Mouse (Mus musculus) left cerebral cortex, adult 18-20 months (tissue): ENCODE results near the gene Lefty2. TPM values are rescaled to one million over a fixed set of nuclear protein-coding genes. Genes with fewer than 3 reads are reported as not detected.
"Not testable (repeated sequence)": the region's sequence is repeated elsewhere in the genome, so short reads cannot be mapped to it uniquely, and the experiment has no call there.

Source experiments
- DNase-seq, 2 experiments: peaks; one replicate each; pipeline ENCODE4 v3.0.0; 2021 to 2022; ENCODE audit warnings: low spot score in 2 of 2, mixed read lengths in 1 of 2
- total RNA-seq, 2 experiments: library from RNA; stranded (reverse); gene quantifications; 2 replicates each; pipeline ENCODE4 v1.2.3; 2021

Gene Lefty2
- total RNA-seq, 2 experiments from 2014 or later, result 0.21 to 0.33 TPM

DNA sequence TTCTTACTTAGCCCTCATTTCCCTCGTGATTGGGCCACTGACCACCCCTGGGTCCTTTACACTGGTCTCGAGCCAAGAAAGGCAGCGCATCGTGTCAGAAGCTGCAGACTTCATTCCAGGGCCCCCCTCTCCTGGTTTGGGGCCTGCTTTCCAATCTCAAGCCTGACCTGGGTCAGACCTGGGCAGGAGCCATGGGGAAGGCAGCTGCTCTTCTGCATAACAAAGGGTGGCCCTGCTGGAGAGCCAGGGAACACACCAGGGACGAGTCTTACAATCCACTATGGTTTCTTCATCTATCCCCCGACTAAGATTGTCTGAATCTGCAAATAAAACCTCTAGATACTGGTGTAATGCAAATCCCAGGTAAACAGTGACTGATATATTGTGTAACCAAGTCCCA, 40.8 kb downstream of the Lefty2 start:
- no peak for DNase-seq

DNA sequence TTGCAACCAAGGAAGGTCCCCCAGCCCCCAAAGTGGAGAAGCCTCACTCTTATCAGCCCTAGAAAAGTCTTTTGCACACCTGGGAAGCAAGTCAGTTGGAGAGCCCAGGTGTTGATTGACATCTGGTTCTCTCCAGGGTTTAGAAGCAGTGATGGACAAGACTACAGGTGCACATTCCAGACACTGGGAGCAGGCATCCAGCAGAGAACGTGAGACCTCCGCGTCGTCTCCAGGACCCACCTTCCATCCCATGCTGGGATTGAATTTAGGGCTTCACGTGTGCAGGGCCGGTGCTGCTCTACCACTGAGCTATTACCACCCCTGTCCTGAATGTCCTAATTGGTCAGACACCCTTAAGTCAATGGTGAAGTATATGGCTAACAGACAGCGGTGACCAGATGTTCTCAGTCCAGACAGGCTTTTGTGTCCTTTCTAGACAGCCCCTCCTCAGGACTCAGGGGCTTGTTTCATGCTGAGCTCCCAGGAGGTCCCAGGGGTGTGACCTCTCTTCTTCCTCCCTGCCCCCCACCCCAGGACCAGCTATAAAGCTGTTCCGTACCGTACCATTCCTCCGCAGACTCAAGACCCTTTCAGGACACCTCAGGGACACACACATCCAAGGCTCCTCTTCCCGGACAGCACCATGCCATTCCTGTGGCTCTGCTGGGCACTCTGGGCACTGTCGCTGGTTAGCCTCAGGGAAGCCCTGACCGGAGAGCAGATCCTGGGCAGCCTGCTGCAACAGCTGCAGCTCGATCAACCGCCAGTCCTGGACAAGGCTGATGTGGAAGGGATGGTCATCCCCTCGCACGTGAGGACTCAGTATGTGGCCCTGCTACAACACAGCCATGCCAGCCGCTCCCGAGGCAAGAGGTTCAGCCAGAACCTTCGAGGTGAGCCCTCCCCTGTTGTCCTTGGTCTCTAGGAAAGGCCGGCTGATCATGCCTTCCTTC, 41.8 kb downstream of the Lefty2 start, which contains the start of gene Lefty1:
TSS of gene Lefty1 (plus strand) at position 556 of the 953 bp plus-strand sequence.
- DNase-seq, result no peak

DNA sequence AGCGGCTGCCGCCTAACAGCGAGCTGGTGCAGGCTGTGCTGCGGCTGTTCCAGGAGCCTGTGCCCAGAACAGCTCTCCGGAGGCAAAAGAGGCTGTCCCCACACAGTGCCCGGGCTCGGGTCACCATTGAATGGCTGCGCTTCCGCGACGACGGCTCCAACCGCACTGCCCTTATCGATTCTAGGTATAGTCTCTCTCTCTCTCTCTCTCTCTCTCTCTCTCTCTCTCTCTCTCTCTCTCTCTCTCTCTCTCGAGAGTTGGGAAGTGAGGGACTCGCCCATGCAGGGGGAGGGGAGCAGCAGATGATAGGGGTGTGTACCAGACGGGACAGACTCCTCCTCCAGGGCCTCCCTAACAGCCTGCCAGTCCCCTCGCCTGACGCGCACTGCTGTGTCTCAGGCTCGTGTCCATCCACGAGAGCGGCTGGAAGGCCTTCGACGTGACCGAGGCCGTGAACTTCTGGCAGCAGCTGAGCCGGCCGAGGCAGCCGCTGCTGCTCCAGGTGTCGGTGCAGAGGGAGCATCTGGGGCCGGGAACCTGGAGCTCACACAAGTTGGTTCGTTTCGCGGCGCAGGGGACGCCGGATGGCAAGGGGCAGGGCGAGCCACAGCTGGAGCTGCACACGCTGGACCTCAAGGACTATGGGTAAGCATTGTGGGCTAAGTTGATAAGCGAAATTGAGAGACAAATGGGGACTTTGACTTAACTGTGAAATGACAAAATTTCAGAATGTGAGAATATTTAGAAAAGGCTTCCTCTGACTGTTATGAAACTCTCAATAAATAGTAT, 43.9 kb downstream of the Lefty2 start:
- DNase-seq, result not testable (repeated sequence)

DNA sequence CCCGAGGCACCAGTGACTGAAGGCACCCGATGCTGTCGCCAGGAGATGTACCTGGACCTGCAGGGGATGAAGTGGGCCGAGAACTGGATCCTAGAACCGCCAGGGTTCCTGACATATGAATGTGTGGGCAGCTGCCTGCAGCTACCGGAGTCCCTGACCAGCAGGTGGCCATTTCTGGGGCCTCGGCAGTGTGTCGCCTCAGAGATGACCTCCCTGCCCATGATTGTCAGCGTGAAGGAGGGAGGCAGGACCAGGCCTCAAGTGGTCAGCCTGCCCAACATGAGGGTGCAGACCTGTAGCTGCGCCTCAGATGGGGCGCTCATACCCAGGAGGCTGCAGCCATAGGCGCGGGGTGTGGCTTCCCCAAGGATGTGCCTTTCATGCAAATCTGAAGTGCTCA, 44.7 kb downstream of the Lefty2 start:
- DNase-seq, result not testable (repeated sequence)

DNA sequence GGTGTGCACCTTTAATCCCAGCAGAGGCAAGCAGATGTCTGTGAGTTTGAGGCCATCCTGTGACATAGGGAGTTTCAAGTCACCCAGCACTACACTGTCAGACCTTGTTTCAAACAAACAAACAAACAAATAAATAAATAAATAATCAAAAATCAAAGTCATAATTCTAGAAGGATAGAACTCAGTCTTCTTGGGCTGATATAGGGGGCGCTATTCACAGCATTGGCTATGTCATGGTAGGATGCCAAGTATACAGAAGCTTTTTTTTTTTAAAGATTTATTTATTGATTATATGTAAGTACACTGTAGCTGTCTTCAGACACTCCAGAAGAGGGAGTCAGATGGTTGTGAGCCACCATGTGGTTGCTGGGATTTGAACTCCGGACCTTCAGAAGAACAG, 45.9 kb downstream of the Lefty2 start:
- not testable (repeated sequence) for DNase-seq

DNA sequence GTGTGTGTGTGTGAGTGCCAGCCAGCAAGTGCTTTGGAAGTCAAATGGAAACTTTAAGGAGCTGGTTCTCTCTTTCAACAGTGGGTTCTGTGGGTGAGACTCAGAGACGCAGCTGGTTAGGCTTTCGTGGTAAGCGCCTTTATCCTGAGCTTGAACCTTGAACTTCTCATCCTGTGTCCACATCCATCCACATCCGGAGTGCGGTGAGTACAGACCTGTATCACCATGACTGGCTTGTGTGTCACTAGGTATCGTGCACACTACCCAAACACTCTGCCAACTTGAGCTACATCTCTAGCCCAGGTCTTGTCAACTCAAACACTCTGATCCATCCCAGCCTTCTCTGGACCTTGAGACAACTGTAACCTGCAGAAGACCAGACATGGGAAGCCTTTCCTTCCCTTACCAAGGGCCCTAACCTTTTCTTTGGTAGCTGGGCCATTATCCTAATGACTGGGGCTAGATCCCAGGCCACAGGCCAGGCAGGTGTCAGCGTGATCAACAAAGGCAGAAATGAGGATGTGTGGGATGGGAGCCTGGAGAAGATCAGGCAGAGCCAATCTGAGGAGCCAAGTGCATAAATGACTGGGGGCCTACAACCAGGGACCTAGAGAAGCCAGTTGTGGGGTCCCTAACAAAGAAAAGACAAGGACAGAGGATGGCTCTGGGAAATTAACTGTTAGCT, 48.0 kb downstream of the Lefty2 start:
- DNase-seq, result no peak

DNA sequence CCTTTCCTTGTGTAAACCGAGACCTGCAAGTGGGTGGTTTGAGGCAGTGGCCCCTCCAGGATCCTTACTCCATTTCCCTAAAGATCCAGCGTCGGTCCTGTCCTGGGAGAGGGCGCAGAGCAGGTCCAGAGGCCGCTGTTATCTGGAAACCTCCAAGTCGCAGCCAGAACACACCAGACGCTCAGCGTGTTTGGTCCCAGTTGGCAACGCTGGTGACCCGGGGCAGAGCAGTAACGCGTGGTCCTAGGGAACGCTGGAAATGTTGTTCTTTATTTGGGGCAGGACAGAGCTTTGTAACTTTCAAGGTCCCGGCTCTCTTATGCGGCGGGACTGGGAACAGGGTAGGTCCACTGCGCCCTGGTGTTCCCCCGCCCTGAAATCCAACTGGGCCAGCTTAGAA, 48.8 kb downstream of the Lefty2 start:
- DNase-seq, result no peak

DNA sequence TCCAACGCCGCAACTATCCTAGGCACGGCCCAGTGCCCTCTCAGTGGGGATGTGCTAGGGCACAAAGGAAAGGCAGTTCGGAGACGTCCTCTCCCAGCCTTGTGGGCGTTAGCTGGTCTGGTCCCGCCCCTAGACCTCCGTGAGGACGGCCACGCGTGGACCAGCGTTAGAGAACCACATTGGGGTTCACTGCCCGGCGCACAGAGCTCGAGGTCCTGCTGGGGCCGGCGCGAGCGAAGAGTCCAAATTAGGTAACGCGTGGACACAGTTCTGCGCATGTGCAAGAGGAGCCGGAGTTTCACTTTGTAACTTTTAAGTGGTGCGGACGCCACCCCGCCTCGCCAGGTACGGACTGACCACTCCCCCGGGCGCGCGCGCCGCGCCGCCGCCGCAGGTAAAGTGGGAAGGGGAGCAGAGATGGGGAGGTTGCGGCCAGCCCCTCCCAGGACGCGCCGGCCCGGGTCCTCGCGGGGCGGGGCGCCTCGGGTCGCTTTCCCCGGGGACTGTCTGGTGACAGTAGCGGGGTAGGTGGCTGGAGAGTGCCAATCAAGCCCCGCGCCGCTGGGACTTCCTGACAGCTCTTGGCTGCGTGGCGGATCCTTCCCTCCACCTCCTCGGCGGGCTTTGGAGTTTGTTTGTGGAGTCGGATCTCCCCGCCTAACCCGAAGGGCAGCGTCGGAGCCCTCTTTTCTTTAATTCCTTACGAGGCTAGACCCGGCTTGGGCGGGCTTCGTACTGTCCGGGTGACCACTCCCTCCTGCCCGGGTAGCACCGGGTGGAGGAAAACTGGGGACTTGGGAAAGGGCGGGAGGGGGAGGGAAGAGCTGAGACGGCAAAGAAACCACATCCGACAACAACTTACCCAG, 49.5 kb downstream of the Lefty2 start, which contains the start of gene Tmem63a:
TSS of gene Tmem63a (plus strand) at position 179 of the 866 bp plus-strand sequence.
- peak; percentile 24 to 29 for DNase-seq

DNA sequence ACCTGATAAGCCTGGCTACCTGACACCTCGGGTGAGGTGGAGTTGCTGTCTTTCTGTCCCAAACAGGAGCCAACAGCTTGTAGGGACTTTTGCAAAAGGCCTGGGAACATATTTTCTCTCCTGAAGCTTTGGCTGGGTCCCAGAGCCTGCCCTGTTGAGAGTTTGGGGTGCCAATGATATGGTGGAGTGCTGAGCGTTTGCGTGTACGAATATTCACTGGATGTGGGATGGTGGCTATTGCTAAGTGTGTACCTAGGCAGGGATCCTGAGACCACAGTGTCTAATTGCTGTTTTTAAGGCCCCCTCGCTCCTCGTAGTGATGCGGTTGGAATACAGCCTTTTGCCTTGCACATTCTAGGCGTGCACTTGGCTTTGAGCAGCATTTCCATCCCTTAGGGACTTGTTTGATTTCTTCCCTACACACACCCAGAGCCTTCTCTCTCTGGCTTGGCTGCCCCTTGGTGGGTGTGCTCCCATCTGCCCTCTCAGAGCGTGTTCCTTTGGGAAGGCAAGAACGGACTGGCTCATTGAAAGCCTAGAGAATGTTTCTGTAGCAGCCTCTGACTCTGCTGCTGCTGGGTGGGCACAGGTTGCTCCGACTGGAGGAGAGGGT, 50.2 kb downstream of the Lefty2 start:
- DNase-seq, result no peak

DNA sequence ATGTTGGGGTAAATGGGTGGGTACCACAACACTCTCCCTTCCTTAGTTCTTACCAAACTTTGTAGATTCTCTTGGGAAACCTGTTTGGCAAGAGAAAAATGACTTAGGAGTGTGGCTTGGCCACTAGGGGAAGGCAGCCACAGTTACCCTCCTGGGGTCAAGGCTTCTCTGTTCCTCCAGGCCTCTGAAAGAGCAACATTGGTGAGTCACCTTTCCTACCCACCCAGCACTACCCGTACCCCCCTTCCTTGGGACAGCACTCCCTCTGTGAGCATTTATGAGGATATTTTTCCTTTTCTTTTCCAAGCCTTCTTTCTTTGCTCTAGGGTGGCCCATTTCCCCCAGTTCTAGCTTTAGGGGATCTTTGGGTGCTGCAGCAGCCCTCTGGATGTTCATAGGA, 51.0 kb downstream of the Lefty2 start:
- no peak for DNase-seq

DNA sequence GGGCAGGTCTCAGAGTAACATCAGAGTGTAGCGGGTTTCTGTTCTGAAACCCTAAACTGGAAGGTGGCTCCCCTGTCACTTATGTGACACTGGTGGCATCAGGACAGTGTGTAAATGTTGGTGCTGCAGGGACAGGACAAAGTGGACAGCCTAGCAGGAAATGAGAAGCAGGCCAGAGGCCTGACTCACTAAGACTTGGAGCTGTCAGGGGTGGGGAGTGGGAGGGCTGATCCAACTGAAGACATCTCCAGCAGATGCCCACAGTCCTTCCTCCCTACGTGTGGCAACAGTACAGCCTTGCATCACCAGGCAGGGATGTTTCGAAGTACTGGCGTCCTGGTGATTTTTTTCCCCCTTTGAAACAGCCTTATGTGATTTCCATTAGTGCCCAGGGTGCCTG, 51.6 kb downstream of the Lefty2 start:
- DNase-seq, result no peak

DNA sequence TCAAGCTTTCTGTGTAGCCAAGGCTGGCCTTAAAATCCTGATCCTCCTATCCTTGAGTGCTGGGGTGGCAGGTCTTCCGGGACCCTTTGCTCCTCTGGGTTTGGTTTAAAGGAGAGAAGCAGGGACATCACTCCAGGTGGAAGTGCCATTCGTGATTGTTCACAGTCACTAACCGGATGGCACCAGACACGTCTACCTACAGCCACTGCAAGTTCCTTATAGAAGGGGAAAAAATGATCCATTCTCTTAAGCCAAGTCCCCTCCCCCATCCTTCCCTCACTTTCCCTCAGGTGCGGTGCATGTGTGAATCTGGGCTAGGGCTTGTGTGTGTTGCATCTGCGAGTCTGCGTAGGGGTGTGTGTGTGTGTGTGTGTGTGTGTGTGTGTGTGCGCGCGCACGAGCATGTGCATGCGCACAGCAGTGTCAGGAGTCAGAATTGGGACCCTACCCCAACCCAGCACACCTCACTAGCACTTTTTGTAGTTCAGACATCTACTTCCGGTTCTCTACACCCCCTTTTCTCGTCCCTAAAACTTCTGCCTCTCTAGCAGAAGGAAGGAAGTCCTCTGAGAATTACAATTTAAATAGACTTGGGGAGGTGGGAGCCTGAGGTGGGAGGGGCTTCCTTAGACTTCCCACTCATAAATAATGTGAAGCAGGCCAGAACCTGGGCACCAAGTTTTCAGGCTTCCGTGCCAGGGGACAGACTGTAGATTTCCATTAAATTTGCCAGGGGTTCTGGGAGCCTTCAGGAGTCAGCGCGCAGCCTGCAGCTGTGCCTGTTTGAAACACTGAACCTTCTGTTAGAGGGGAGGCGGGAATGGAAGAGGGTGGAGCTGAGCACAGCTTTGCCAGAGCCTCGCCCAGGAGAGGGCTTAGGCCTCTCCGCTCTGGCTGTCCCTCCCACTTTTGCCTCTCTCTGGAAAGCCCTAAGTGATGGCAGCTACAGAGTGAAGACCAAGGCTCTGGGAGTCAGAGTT, 52.4 kb downstream of the Lefty2 start:
- peak in 1 of 2 experiments; percentile 25 for DNase-seq

DNA sequence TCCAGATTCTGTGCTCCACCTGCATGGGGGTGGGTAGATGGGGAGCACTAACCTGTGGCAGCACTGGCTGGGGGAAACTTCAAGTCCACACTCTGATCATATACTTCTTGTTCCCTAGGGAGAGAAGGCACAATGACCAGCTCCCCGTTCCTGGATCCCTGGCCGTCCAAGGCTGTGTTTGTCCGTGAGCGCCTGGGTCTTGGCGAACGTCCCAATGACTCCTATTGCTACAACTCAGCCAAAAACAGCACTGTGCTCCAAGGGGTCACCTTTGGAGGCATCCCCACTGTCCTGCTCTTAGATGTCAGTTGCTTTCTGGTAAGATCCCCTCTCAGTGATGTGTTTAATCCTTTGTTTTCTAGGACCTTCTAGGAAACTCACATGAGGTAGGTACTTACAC, 53.5 kb downstream of the Lefty2 start:
- DNase-seq, result no peak

Other genes starting within 250 kb of the Lefty2 start
- gene Mixl1, start 196.1 kb upstream of the Lefty2 start, total RNA-seq, result not detected
- 10 to 100 TPM; 36.3 to 36.7 TPM for gene Acbd3, start 167.1 kb upstream of the Lefty2 start, total RNA-seq
- 100 to 1,000 TPM; 249 to 263 TPM for gene H3f3a, start 79.2 kb upstream of the Lefty2 start, total RNA-seq
- 10 to 100 TPM; 20.9 to 25.7 TPM for gene Sde2, start 42.0 kb upstream of the Lefty2 start, total RNA-seq
- gene Pycr2, start 11.2 kb downstream of the Lefty2 start, total RNA-seq, result 10 to 100 TPM; 28.9 to 29.4 TPM
- under 1 TPM; 0.21 to 0.91 TPM for gene Lefty1, start 41.9 kb downstream of the Lefty2 start, total RNA-seq
- 10 to 100 TPM; 15.5 to 19.4 TPM for gene Tmem63a, start 49.2 kb downstream of the Lefty2 start, total RNA-seq
- gene Ephx1, start 127.8 kb downstream of the Lefty2 start, total RNA-seq, result 10 to 100 TPM; 27.6 to 30.8 TPM
- not detected for gene 9130409I23Rik, start 158.1 kb downstream of the Lefty2 start, total RNA-seq